Mouse (Mus musculus): ENCODE measurements around the gene Mbd3l2. TPM values are rescaled to one million over a fixed set of nuclear protein-coding genes. Genes with fewer than 3 reads are reported as not detected.
"Not testable (repeated sequence)": the region's sequence is repeated elsewhere in the genome, so short reads cannot be mapped to it uniquely, and the experiment has no call there.

Gene Mbd3l2
- total RNA-seq (2014; rRNA removed) (not detected in 2 replicates), polyA plus RNA-seq (2015; fragmentation: Nextera tagmentation; extraction: Ambion mirVana) (0.06 and 0.09 TPM in 2 replicates)

DNA sequence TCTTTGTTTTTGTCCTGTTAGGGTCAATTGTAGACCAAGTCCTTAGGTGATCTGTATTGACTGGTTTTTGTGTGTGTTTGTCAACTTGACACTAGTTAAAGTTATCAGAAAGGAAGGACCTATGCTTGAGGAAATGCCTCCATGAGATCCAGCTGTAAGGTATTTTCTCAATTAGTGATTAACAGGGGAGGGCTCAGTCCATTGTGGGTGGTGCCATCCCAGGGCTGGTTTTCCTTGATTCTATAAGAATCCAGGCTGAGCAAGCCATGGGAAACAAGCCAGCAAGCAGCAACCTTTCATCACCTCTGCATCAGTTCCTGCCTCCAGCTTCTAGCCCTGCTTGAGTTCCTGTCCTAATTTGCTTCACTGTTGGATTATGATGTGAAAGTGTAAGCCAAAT lies at the start of gene Mbd3l2:
Mbd3l2 (plus strand) TSS at position 301 of the 400 bp plus-strand sequence.
- H3K4me3 ChIP-seq (ENCODE audit: low read length) = no peak within 1 kb of the TSS
- ATAC-seq = no peak
- no peak for DNase-seq (ENCODE audit: low spot score)
- no peak within 1 kb of the TSS for H3K27ac ChIP-seq
- H3K9me3 ChIP-seq (ENCODE audit: low read length) = no peaks in the 10 kb centered on the region
- TF ChIP-seq CTCF (IDR thresholded peaks at IDR 0.05; ENCODE audit: low read depth) = no peak
- no peak within 1 kb of the TSS for H3K9ac ChIP-seq (replicated peaks; ENCODE audit: low read length)
- no peaks in the 10 kb centered on the region for H3K27me3 ChIP-seq (ENCODE audit: insufficient read depth, low read length)
- no peak within 1 kb of the TSS for H3K4me2 ChIP-seq (ENCODE audit: low read depth, low read length)
- no peaks in the 10 kb centered on the region for H3K36me3 ChIP-seq (ENCODE audit: insufficient read depth, low read length)
- no peaks in the 10 kb centered on the region for H3K4me1 ChIP-seq (ENCODE audit: insufficient read depth, low read length)

DNA sequence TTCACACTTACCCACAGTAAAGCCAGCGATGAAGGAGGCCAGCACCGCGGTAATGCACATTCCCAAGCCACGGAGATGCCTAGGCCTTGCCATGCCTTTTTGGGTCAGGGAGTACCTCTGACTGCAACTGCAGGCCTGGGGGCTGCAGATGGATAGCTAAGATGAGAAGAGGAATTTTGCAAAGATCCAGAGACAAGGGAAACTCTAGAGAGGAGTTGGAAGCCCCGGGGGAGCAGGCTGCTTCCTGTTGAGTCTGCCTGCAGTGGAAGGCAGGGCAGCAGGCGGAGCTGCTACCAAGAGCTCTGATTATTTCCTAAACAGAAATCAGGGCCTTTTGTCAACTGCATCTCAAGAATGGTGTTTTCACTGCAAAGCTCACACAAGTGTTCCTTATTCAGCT lies 44.7 kb upstream of the Mbd3l2 start:
- Histone ChIP-seq H3K4me2 (ENCODE audit: low read depth, low read length) (0 out of 2 replicates have a peak overlapping the region, but pooled peaks have one; percentile 7), H3K4me3 (ENCODE audit: low read length) (no peak overlapping the region), H3K36me3 (ENCODE audit: insufficient read depth, low read length) (no peaks in the 10 kb centered on the region), H3K9ac (replicated peaks; ENCODE audit: low read length) (no peak overlapping the region), H3K9me3 (ENCODE audit: low read length) (no peaks in the 10 kb centered on the region), H3K27me3 (ENCODE audit: insufficient read depth, low read length) (no peaks in the 10 kb centered on the region), H3K4me1 (ENCODE audit: insufficient read depth, low read length) (no peaks in the 10 kb centered on the region), H3K27ac (no peak overlapping the region)
- no peak for TF ChIP-seq CTCF (IDR thresholded peaks at IDR 0.05; ENCODE audit: low read depth)
- ATAC-seq (no peak), DNase-seq (ENCODE audit: low spot score) (no peak)
- WGBS = 38% methylated on average over 6 of the region's 6 CpGs

DNA sequence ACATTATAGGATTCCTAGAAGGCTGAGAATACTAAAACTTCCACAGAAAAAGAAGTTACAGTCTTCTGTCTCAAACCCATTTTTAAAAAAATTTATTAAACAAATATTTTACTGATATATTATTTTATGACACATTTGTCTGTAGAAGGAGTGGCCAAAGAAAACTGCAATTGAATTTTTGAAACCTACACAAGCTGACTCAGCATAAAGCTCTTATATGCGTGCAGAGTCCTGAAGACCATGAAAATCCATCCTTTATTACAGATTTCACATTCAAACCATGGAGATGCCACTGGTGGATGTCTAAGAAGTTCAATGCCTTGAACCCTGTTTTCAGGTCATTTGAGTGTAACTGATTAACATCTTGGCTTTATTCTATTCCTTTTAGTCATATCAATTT lies 30.8 kb upstream of the Mbd3l2 start:
- no peaks in the 10 kb centered on the region for H3K36me3 ChIP-seq (ENCODE audit: insufficient read depth, low read length)
- ATAC-seq (no peak), DNase-seq (ENCODE audit: low spot score) (no peak)
- 46% methylated on average over 1 of the region's 1 CpGs for WGBS
- H3K4me2 ChIP-seq (ENCODE audit: low read depth, low read length) = no peak overlapping the region
- no peak overlapping the region for H3K27ac ChIP-seq
- no peak overlapping the region for H3K4me3 ChIP-seq (ENCODE audit: low read length)
- no peaks in the 10 kb centered on the region for H3K9me3 ChIP-seq (ENCODE audit: low read length)
- H3K4me1 ChIP-seq (ENCODE audit: insufficient read depth, low read length) = no peaks in the 10 kb centered on the region
- H3K27me3 ChIP-seq (ENCODE audit: insufficient read depth, low read length) = no peaks in the 10 kb centered on the region
- TF ChIP-seq CTCF (IDR thresholded peaks at IDR 0.05; ENCODE audit: low read depth) = no peak
- H3K9ac ChIP-seq (replicated peaks; ENCODE audit: low read length) = no peak overlapping the region

- H3K27ac ChIP-seq; ATAC-seq; H3K4me3 ChIP-seq (ENCODE audit: low read length); H3K27me3 ChIP-seq (ENCODE audit: insufficient read depth, low read length); H3K9me3 ChIP-seq (ENCODE audit: low read length); H3K4me2 ChIP-seq (ENCODE audit: low read depth, low read length); DNase-seq (ENCODE audit: low spot score); H3K9ac ChIP-seq (replicated peaks; ENCODE audit: low read length); H3K4me1 ChIP-seq (ENCODE audit: insufficient read depth, low read length); H3K36me3 ChIP-seq (ENCODE audit: insufficient read depth, low read length): not testable (repeated sequence)
- 71% methylated on average over 2 of the region's 2 CpGs for WGBS
Observed at GRCm38 (mm10) chr9:18402895-18403294, 27.6 kb upstream of the Mbd3l2 start, which contains the start of gene Naalad2. Gene Naalad2 (minus strand): TSS chr9:18402995.

- no peak within 1 kb of the TSS for H3K4me2 ChIP-seq (ENCODE audit: low read depth, low read length)
- H3K36me3 ChIP-seq (ENCODE audit: insufficient read depth, low read length) = no peaks in the 10 kb centered on the region
- no peak within 1 kb of the TSS for H3K4me3 ChIP-seq (ENCODE audit: low read length)
- H3K9me3 ChIP-seq (ENCODE audit: low read length) = no peaks in the 10 kb centered on the region
- no peak within 1 kb of the TSS for H3K27ac ChIP-seq
- no peak for DNase-seq (ENCODE audit: low spot score)
- WGBS = 78% methylated on average over 1 of the region's 1 CpGs
- no peaks in the 10 kb centered on the region for H3K27me3 ChIP-seq (ENCODE audit: insufficient read depth, low read length)
- H3K4me1 ChIP-seq (ENCODE audit: insufficient read depth, low read length) = no peaks in the 10 kb centered on the region
- TF ChIP-seq CTCF (IDR thresholded peaks at IDR 0.05; ENCODE audit: low read depth) = no peak
- H3K9ac ChIP-seq (replicated peaks; ENCODE audit: low read length) = no peak within 1 kb of the TSS
- no peak for ATAC-seq
Observed at GRCm38 (mm10) chr9:18404118-18404517, 26.3 kb upstream of the Mbd3l2 start, which contains the start of gene Ubtfl1. Gene Ubtfl1 (plus strand): TSS chr9:18404418.

GRCm38 (mm10) chr9:18412371-18412770 lies 18.1 kb upstream of the Mbd3l2 start:
- H3K4me1 ChIP-seq (ENCODE audit: insufficient read depth, low read length); H3K9ac ChIP-seq (replicated peaks; ENCODE audit: low read length); H3K27ac ChIP-seq; H3K36me3 ChIP-seq (ENCODE audit: insufficient read depth, low read length); H3K9me3 ChIP-seq (ENCODE audit: low read length); H3K4me2 ChIP-seq (ENCODE audit: low read depth, low read length); H3K4me3 ChIP-seq (ENCODE audit: low read length); ATAC-seq; DNase-seq (ENCODE audit: low spot score); H3K27me3 ChIP-seq (ENCODE audit: insufficient read depth, low read length): not testable (repeated sequence)
- 90% methylated on average over 4 of the region's 4 CpGs for WGBS

DNA sequence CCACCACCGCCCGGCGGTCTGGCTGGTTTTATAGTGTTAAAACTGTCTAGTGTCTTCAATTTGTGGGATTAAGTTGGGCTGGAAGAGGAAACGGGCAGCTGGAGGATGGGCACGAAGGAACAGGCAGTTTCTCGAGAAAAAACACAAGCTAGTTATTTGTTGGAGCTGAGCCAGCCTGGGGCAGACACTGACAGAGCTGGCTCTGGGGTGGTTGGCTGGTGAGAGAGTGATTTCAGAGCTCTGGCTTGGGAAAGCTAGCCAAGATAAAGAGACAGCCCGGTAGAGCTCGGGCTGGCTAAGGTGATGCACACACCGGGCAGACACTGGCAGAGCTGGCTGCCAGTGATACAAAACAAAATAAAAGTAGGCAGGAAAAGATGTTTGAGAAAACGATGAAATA lies 1.2 kb downstream of the Mbd3l2 start:
- DNase-seq (ENCODE audit: low spot score) = peak; percentile 56

More for the DNA sequence above, 1.2 kb downstream of the Mbd3l2 start:
- Histone ChIP-seq H3K27ac (no peak overlapping the region), H3K9me3 (ENCODE audit: low read length) (no peaks in the 10 kb centered on the region), H3K36me3 (ENCODE audit: insufficient read depth, low read length) (no peaks in the 10 kb centered on the region), H3K4me2 (ENCODE audit: low read depth, low read length) (no peak overlapping the region), H3K4me1 (ENCODE audit: insufficient read depth, low read length) (no peaks in the 10 kb centered on the region), H3K9ac (replicated peaks; ENCODE audit: low read length) (no peak overlapping the region), H3K4me3 (ENCODE audit: low read length) (no peak overlapping the region), H3K27me3 (ENCODE audit: insufficient read depth, low read length) (no peaks in the 10 kb centered on the region)
- 57% methylated on average over 10 of the region's 10 CpGs for WGBS
- no peak for TF ChIP-seq CTCF (IDR thresholded peaks at IDR 0.05; ENCODE audit: low read depth)
- no peak for ATAC-seq
